Mouse (Mus musculus) frontal cortex, postnatal 14 days (tissue): Measurements from ENCODE around the gene Glce.

Experiments used
- DNase-seq, 2 experiments: peaks; one replicate each; pipeline ENCODE4 v3.0.0; 2022; ENCODE audit warnings: low spot score in 2 of 2

The Glce gene

DNA sequence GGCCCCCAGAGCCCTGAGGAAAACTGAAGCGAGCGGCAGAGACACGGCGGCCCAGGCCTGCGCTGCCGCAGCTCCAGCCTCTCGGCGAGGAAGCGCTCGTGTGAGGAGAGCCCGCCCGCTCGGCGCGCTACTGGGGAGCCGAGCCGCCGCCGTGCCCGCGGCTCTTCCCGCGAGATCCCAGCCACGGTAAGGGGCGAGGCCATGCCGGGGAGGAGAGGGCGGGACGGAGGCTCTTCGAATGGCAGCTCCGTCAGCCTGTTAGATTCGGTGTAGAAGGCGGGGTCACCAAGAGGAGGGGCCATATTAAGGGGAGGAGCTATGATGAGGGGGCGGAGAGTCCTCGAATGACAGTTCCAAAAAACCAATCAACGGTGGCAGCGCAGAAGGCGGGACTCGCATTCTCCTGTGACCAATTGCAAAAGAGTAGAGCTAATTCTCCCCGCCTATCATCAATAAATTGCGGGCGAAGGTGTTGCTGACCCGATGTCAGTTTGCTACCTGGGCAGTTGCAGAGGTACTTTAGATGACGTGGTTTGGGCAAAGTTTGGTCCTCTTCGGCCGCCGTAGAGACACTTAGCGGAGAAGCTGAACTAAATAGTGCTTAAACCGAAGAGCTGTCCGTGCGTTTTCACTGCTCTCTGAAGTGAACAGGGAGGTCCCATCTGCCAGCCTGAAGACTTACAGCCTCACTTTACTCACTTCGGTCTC lies at the start of gene Glce:
Gene Glce (minus strand): TSS at position 148 of the 708 bp plus-strand sequence.
- peak; percentile 97 to 98 for DNase-seq

GRCm38 (mm10) chr9:62172239-62172638 lies 49.8 kb upstream of the Glce start:
- no peak for DNase-seq

DNA sequence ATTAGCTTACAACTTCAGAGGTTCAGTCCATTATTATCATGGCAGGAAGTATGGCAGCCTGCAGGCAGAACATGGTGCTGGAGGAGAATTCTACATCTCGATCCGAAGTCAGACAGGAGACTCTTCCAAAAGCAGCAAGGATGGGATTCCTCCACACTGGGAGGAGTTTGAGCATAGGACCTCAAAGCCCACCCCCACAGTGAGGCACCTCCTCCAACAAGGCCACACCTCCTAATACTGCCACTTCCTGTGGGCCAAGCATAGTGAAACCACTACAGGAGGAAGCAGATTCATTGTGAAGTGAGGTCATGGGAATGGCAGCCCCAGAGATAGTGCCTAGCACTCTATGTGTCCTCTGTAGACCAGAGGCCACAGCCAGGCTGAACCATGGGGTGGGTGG lies 48.5 kb upstream of the Glce start:
- DNase-seq: no peak

- no peak for DNase-seq
These were observed 44.2 kb upstream of the Glce start for GRCm38 (mm10) chr9:62166621-62167020.

DNA sequence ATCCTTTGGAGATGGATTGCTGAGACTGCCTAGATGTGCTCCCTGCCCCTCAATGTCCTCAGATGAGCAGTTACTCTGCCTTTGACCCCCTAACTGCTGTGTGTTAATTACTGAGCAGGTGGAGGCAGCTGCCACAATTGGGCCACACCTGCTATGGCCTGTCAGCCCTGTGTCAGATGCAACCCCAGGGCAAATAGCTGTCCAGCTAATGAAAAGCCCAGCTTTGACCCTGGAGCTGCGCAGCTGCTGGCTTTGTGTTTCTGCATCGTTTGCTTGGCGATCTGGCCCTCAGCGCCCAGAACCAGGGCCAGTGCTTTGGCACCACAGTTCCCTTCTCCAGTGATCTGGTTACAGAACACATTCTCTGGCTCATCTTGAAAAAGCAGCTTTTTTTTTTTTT lies 43.7 kb upstream of the Glce start:
- DNase-seq: no peak

GRCm38 (mm10) chr9:62162889-62163291 lies 40.4 kb upstream of the Glce start:
- DNase-seq: no peak

- DNase-seq: no peak
These were observed 38.3 kb upstream of the Glce start for GRCm38 (mm10) chr9:62160788-62161187.

- DNase-seq: no peak
These were observed 36.3 kb upstream of the Glce start for GRCm38 (mm10) chr9:62158746-62159145.

- no peak for DNase-seq
These were observed 33.4 kb upstream of the Glce start for GRCm38 (mm10) chr9:62155821-62156220.

DNA sequence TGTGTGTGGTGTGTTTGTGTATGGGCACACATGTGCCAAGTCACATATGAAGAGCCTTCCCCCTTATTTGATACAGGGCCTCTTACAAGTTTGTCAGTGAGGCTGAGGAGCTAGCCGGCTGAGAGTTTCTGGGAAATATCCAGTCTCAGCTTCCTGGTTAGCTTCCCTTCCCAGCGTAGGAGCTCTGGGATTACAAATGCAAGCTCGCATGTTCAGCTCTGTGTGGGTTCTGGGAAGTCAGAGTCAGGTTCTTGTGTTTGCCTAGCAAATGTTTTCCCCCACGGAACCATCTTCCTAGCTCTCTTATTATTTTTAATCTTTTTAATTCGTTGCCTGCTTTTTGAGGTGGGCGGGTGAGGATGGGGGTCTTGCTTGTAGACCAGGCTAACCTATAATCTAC lies 32.9 kb upstream of the Glce start:
- DNase-seq: no peak

GRCm38 (mm10) chr9:62154956-62155355 lies 32.5 kb upstream of the Glce start:
- no peak for DNase-seq

DNA sequence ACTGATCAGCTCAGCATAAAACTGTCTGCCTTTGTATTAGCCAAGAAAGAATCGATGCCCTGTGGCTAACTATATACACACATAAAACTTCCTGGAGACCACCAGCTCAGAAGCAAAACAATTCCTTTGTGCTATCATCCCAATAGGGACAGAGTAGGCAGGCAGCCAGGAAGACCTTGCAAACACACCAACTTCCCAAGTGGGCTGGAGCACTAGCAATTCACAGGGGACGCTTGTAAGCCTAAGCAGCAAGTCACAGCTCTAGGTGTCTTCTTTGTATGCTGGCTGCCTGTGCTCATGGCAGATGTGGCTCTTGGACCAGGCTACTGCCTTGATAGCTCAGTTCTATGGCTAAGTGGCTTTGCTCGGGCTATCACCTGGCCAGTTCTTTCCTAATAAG lies 32.1 kb upstream of the Glce start:
- no peak for DNase-seq

DNA sequence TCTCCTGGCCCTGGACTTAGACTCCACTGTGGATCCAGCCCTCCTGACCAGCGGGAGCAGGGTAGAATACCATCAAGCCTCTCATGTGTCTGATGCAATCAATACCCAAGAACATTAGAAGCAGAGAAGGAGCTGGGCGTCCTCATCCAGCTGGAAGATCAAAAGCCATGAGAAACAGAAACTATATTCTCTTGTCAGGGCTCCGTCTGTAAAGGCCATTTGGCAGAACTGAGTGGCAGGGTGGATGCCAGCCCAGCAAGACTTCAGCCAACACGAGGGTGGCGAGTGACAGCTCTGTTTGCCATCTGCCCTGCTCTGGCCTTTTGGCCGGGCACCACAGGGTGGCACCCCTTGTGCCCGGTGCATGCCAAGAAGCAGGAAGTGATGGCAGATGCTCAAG lies 30.8 kb upstream of the Glce start:
- DNase-seq: no peak

- DNase-seq: no peak
These were observed 30.1 kb upstream of the Glce start for GRCm38 (mm10) chr9:62152506-62152905.

DNA sequence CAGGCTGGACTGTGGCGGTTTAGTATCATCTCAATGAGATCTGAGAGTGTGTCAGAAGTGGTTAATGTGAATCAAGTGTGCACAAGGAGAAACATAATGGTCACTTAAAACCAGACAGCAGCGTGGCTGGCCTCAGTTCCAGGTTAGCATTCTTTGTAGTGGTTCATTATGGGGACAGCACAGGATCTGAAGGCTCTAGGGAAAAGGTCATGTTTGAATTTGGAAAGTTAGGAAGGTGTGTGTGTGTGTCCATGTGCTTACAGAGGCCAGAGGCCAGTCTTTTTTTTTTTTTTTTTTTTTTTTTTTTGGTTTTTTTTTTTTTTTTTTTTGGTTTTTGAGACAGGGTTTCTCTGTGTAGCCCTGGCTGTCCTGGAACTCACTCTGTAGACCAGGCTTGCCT lies 22.7 kb upstream of the Glce start:
- no peak for DNase-seq

- no peak for DNase-seq
These were observed 21.0 kb upstream of the Glce start for GRCm38 (mm10) chr9:62143428-62143827.

DNA sequence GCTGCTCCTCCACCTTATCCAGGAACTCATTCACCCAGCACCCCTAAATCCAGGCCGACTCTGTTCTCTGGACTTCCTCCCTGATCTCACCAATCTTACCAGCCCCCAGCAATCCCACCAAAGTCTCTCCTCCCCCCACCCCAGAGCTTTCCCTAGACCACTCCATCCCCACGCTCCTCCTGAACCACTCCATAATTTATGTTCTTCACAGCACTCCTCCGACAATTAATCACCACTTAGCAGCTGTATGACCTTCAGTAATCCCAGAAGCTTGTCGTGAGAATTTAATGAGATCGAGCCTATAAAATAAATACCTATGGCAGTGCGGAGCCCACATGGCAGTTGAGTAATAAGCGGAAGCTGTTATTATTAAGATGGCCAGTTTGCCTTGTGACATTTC lies 16.6 kb upstream of the Glce start:
- no peak for DNase-seq

DNA sequence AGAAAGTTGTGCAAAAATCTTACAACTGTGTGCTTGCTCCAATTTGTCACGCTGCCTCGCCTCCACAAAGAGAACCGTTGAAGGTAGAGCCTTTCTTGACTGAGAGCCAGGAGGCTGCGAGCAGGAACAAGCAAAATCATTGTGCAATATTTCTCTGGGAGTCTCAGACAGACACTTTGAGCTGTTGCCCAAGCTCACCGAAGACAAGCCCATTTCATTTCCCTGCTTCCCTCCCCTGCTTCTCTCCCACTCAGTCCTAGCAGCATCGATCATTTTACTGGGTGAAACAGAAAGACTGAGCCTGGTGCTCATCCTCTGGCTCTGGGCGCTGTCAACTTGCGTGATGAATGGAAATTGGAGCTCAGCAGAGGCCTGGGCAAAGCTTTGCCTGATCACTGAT lies 14.8 kb upstream of the Glce start:
- DNase-seq: peak; percentile 26 to 33

DNA sequence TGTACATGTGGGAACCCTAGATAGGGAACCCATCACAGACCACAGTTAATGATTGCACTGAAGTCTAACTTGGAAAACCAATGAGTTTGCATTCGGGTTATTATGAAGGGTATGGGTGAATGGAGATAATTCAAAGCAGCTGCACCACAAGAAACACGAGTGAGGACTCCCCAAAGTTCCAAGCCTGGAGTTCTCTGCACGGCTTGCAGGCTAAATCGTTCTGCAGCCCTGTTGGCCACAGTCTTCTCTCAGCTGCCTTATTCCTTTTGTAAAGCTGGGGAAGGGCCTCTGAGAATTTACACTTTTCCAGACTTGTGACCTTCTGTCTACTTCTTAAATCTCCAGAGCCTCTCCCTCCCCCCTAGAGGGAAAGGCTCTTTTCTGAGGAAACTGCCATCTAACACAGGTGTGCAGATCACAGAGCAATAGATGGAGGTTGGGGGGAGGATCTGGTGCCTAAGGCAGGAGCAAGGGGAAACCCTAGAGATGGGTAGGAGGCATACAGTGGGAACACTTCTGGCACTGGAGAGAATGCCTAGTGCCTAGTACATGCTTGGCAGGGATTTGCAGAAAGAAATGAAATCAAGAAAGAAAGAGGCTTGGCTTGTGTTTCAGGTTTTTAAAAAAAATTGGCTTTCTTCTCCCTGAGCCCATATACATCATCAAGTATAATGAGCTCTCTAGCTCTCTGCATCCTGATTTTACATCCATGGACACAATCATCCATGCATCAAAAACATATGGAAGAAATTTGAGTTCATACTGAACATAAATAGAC lies 9.7 kb upstream of the Glce start:
- DNase-seq: no peak

DNA sequence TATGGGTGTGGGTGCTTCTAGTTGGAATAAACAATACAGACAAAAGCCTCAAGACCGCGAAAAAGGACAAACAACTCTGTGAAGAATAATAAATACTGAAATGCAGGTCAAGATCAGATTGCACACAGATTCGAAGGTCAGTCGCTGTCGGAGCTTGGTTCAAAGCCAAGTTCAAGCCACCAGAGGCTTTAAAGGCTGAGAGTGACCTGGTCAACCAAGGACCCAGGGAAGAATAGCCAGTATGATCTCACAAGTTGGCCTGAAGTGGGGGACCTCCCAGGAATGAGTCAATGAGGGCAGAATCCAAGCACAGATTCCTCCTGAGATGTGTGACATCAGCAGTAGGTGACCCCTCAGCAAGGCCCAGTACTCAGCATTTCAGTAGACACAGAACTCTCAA lies 8.3 kb upstream of the Glce start:
- DNase-seq: no peak

DNA sequence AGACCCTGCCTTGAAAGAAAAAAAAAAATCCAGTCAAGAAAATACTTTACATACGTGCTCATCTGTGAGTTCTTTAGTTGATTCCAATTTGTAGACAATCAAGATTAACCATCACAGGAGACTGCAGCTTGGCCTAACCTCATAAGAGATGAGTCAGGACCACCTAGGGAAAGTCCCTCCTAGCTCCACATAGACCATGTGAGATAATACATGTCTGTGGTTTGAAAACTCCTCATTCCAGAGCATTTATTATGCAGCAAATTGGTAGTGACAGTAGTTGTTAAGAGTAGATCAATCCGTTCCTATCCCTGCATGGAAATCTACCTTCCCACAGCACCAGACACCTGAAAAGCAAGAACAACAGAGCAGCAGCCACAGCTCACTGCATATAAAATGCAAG lies 5.6 kb upstream of the Glce start:
- no peak for DNase-seq

- no peak for DNase-seq
These were observed 3.6 kb upstream of the Glce start for GRCm38 (mm10) chr9:62125986-62126575.

DNA sequence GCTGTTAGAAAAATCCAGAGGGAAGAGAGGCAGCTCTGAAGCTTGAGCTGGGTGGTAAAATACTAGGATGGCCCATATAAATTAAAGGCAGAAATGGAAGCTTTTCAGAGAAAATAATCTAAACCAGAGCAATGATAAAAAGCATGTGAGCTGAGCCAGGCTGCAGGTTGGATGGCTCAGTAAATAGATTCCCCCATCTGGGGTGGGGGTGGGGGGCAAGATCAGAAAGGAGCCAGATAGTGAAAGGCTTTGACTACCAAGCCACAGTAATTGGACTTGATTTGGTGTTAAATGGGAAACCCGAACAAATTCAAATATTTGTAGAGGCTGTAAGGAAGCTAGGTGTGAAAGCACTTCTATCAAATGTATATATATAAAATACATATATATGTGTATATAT lies 1.8 kb upstream of the Glce start:
- no peak for DNase-seq
